Mouse (Mus musculus): ENCODE measurements at regions not wholly inside any gene's neighbourhood (a gene's known extent, or its start where the extent isn't known, plus 50 kb on each side); places are given as distances from the start of the nearest gene placed in this dataset.

- no peak for ATAC-seq (replicated peaks; ENCODE audit: poor library complexity)
Observed at GRCm38 (mm10) chr17:72993134-72993533, 75.0 kb downstream of the Lbh start.

GRCm38 (mm10) chr17:72993626-72994025 is 75.5 kb downstream of the Lbh start:
- ATAC-seq (replicated peaks; ENCODE audit: poor library complexity): no peak

- ATAC-seq (replicated peaks; ENCODE audit: poor library complexity): peak; percentile 20; the same call in 1 of the 2 replicates
Observed at GRCm38 (mm10) chr17:72996539-72996938, 78.4 kb downstream of the Lbh start.

GRCm38 (mm10) chr17:72997301-72997921 is 79.3 kb downstream of the Lbh start:
- ATAC-seq (replicated peaks; ENCODE audit: poor library complexity): no peak

- peak; percentile 27; the same call in 1 of the 2 replicates for ATAC-seq (replicated peaks; ENCODE audit: poor library complexity)
Observed at GRCm38 (mm10) chr17:73005100-73005499, 87.0 kb downstream of the Lbh start.

- peak; percentile 86 for ATAC-seq (replicated peaks; ENCODE audit: poor library complexity)
Observed at GRCm38 (mm10) chr17:73008901-73009300, 90.8 kb downstream of the Lbh start.

GRCm38 (mm10) chr17:73009962-73010361 is 91.9 kb downstream of the Lbh start:
- ATAC-seq (replicated peaks; ENCODE audit: poor library complexity): no peak

GRCm38 (mm10) chr17:73012356-73012755 is 94.3 kb downstream of the Lbh start:
- no peak for ATAC-seq (replicated peaks; ENCODE audit: poor library complexity)

GRCm38 (mm10) chr17:73012954-73013353 is 94.8 kb upstream of the Lclat1 start:
- no peak for ATAC-seq (replicated peaks; ENCODE audit: poor library complexity)

- ATAC-seq (replicated peaks; ENCODE audit: poor library complexity): no peak
Observed at GRCm38 (mm10) chr17:73014090-73014853, 93.5 kb upstream of the Lclat1 start.

- no peak for ATAC-seq (replicated peaks; ENCODE audit: poor library complexity)
Observed at GRCm38 (mm10) chr17:73017173-73017572, 90.6 kb upstream of the Lclat1 start.

- no peak for ATAC-seq (replicated peaks; ENCODE audit: poor library complexity)
Observed at GRCm38 (mm10) chr17:73022630-73023051, 85.1 kb upstream of the Lclat1 start.

- ATAC-seq (replicated peaks; ENCODE audit: poor library complexity): 0 out of 2 replicates have a peak, but pooled peaks have one; percentile 7
Observed at GRCm38 (mm10) chr17:73023362-73024107, 84.2 kb upstream of the Lclat1 start.

GRCm38 (mm10) chr17:73027122-73027521 is 80.7 kb upstream of the Lclat1 start:
- peak; percentile 76 for ATAC-seq (replicated peaks; ENCODE audit: poor library complexity)

GRCm38 (mm10) chr17:73031796-73032195 is 76.0 kb upstream of the Lclat1 start:
- ATAC-seq (replicated peaks; ENCODE audit: poor library complexity): no peak

GRCm38 (mm10) chr17:73032326-73032725 is 75.5 kb upstream of the Lclat1 start:
- ATAC-seq (replicated peaks; ENCODE audit: poor library complexity): no peak

GRCm38 (mm10) chr17:73034420-73034819 is 73.4 kb upstream of the Lclat1 start:
- peak; percentile 97 for ATAC-seq (replicated peaks; ENCODE audit: poor library complexity)

GRCm38 (mm10) chr17:73034981-73035481 is 72.8 kb upstream of the Lclat1 start:
- no peak for ATAC-seq (replicated peaks; ENCODE audit: poor library complexity)

- ATAC-seq (replicated peaks; ENCODE audit: poor library complexity): no peak
Observed at GRCm38 (mm10) chr17:73036845-73037244, 70.9 kb upstream of the Lclat1 start.

GRCm38 (mm10) chr17:73038586-73038985 is 69.2 kb upstream of the Lclat1 start:
- no peak for ATAC-seq (replicated peaks; ENCODE audit: poor library complexity)

- ATAC-seq (replicated peaks; ENCODE audit: poor library complexity): peak; percentile 46; the same call in 1 of the 2 replicates
Observed at GRCm38 (mm10) chr17:73044918-73045580, 62.7 kb upstream of the Lclat1 start.
